Mouse (Mus musculus) neutrophil, adult 65 days (primary cell): ENCODE results near the gene Gm5798. TPM values are rescaled to one million over a fixed set of nuclear protein-coding genes. Genes with fewer than 3 reads are reported as not detected.

ENCODE experiments used
- total RNA-seq: library from RNA; stranded (reverse); gene quantifications from 2 replicates; pipeline ENCODE4 v1.2.4, GENCODE M21; 2023

Gene Gm5798
- total RNA-seq: not detected in 2 replicates

DNA sequence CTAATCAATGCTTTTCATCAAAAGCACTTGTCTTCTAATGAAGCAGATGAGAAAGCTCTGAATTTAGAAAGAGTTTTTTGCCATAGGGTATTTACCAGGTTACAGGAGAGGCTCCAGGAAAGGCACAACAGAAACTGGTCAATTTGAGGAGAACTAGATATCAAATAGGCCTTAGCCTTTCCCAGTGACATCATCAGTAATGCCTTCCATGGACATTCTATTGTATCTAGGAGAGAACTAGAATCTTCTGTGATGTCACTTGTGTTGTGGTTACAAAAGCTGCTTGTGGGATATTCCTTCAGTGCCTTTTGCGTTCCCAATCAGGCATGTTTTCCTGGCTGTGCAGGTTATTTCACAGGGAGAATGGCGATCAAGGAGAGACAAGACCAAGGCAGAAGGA lies at the start of gene Gm5798:
TSS of gene Gm5798 (plus strand) at position 301 of the 400 bp plus-strand sequence.

DNA sequence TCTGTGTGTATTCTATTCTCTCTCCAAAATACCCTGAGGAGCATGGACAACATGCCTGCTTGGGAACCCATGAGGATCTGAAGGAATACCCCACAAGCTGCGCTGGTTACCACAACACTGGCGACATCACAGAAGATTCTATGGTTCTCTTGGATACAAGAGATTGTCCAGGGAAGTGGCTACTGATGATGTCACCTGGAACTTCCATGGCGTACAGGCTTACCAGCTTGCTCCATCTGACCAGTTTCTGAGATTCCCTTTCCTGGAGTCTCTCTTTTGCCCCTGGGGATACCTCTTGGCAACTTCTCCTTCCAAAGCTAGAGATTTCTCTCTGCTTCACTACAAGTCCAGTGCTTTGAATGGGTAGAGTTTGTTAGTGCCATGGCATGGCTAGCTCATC lies 37.9 kb downstream of the Gm5798 start, which contains the start of gene Gm7945:
TSS of gene Gm7945 (minus strand) at position 101 of the 400 bp plus-strand sequence.

Other genes with a start within 250 kb of the Gm5798 start
- gene Mat1a, start 243.6 kb upstream of the Gm5798 start, total RNA-seq: not detected in 2 replicates
- not detected in 2 replicates for gene Sftpa1, start 216.8 kb upstream of the Gm5798 start, total RNA-seq
- gene Mbl1, start 197.2 kb upstream of the Gm5798 start, total RNA-seq: not detected in 2 replicates
- gene Sftpd, start 163.5 kb upstream of the Gm5798 start, total RNA-seq: not detected in 2 replicates
- gene Gm2832, start 69.8 kb upstream of the Gm5798 start, total RNA-seq: not detected in 2 replicates
- not detected in 2 replicates for gene Gm7945, start 37.8 kb downstream of the Gm5798 start, total RNA-seq
- gene Gm6482, start 59.7 kb downstream of the Gm5798 start, total RNA-seq: not detected in 2 replicates
- not detected in 2 replicates for gene Gm7954, start 104.9 kb downstream of the Gm5798 start, total RNA-seq
- gene Gm3486, start 140.9 kb downstream of the Gm5798 start, total RNA-seq: not detected in 2 replicates
- gene Gm7970, start 207.0 kb downstream of the Gm5798 start, total RNA-seq: not detected in 2 replicates
- gene 1700049E17Rik2, start 224.6 kb downstream of the Gm5798 start, total RNA-seq: not detected in 2 replicates